Mouse (Mus musculus) liver, postnatal 0 days (tissue): ENCODE data around the gene Ghrhr.

Experiments used
- CTCF ChIP-seq: sonication (generic); IDR thresholded peaks from 2 replicates; pipeline ENCODE4 v1.5.1; 2016; ENCODE audit warnings: antibody characterized with exemption, low read depth
- EP300 ChIP-seq: IDR thresholded peaks from 2 replicates; pipeline ENCODE4 v1.6.1; 2016; ENCODE audit warnings: antibody characterized with exemption, low read depth, mild to moderate bottlenecking

GRCm38 (mm10) chr6:55398869-55399628 lies 23.0 kb downstream of the Ghrhr start:
- TF ChIP-seq CTCF (no peak), EP300 (no peak)
